Mouse (Mus musculus) lung, adult 2 months (tissue): ENCODE measurements around the gene Pitpnm2.

Source experiments
- CTCF ChIP-seq: fragments of 200-500 bp; IDR thresholded peaks from 2 replicates; pipeline ENCODE4 v1.5.1; 2011; ENCODE audit warnings: mild to moderate bottlenecking, low read length, control low read depth; ENCODE audit not compliant: insufficient read depth
- POLR2A ChIP-seq: fragments of 200-500 bp; IDR thresholded peaks from 2 replicates; pipeline ENCODE4 v1.6.1; 2011; ENCODE audit warnings: low read depth, mild to moderate bottlenecking, control low read depth, low read length, borderline replicate concordance; ENCODE audit errors: extremely low read depth

GRCm38 (mm10) chr5:124189572-124189981 is 60.0 kb downstream of the Pitpnm2 start:
- no peak for TF ChIP-seq POLR2A
- no peak for TF ChIP-seq CTCF
